19 mouse cellular contexts compared by ENCODE assay signal in the genomic region with DNA sequence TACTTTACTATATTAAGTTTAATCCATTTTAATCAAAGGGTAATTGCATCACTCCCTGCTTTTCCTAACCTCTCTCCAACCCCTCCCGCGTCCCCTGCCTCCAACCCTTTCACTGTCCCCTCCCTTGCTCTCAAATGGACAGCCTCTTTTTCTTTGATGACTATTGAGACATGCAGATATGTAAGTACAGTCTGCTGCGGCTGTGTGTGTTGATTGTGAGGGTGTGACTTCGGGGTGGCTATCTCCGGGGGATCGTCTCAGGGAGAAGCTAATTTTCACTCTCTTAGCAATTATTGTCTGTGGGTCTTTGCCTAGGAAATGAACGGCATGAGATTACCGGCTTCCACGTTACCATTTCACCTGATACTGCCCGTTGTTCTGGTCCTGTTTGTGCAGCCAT. TPM values are rescaled to one million over a fixed set of nuclear protein-coding genes. Genes with fewer than 3 reads are reported as not detected.
A peak's percentile ranks its signal among the peaks of the same experiment; 100 is the strongest.
DNase-seq lines count a peak whose midpoint lies in the region; ATAC-seq and TF ChIP-seq lines count a peak whose summit lies in the region.
"Had no signal": no experiment of that assay in that cellular context is flagged by ENCODE, and none has a peak within 500 bp of the region (broad histone marks: within the 10 kb centered on the region; RNA-seq: fewer than 3 reads in every experiment).

No protein-coding gene starts in this region.

- H3K27me3 ChIP-seq in forebrain, embryonic 16.5 days (replicated peaks; ENCODE audit: control insufficient read depth, insufficient read depth, low read length): no peaks in the 10 kb centered on the region
- no peaks in the 10 kb centered on the region for H3K27me3 ChIP-seq in forebrain, postnatal 0 days (ENCODE audit: insufficient read depth, low read length)
- H3K27me3 ChIP-seq in liver, embryonic 11.5 days (replicated peaks; ENCODE audit: control insufficient read depth, insufficient read depth, low read length): no peaks in the 10 kb centered on the region
- H3K27me3 ChIP-seq in liver, embryonic 14.5 days (ENCODE audit: control insufficient read depth, insufficient read depth, low read length): no peaks in the 10 kb centered on the region
- H3K27me3 ChIP-seq: heart, embryonic 15.5 days had no signal

- no peak for TF ChIP-seq EP300 in liver, embryonic 14.5 days (IDR thresholded peaks at IDR 0.05; ENCODE audit: low read depth)

- H3K9me3 ChIP-seq in forebrain, embryonic 16.5 days (ENCODE audit: control insufficient read depth, low read length): no peaks in the 10 kb centered on the region
- no peaks in the 10 kb centered on the region for H3K9me3 ChIP-seq in forebrain, postnatal 0 days (ENCODE audit: low read length)
- H3K9me3 ChIP-seq in liver, embryonic 11.5 days (ENCODE audit: control insufficient read depth, low read length): no peaks in the 10 kb centered on the region
- H3K9me3 ChIP-seq in liver, embryonic 14.5 days (ENCODE audit: control insufficient read depth, low read length): no peaks in the 10 kb centered on the region
- H3K9me3 ChIP-seq: embryonic facial prominence, embryonic 10.5 days; forebrain, embryonic 10.5 days; heart, embryonic 15.5 days; hindbrain, embryonic 10.5 days had no signal

- intact Hi-C loops in gastrocnemius, adult 2 months (cut with DNase I): loop anchor here (2.0 to 10.0 kb wide), 4 partner anchors 159 to 867 kb away; no protein-coding TSS in a partner anchor

- 82% methylated on average over 10 of the region's 10 CpGs for WGBS in forebrain, embryonic 16.5 days
- 75% methylated on average over 10 of the region's 10 CpGs for WGBS in forebrain, postnatal 0 days
- WGBS in liver, embryonic 11.5 days: 71% methylated on average over 10 of the region's 10 CpGs
- WGBS in liver, embryonic 14.5 days (ENCODE audit: insufficient replicate concordance): 63% methylated on average over 10 of the region's 10 CpGs

- H3K27ac ChIP-seq in forebrain, embryonic 16.5 days (ENCODE audit: low read length): no peak overlapping the region
- H3K27ac ChIP-seq in forebrain, postnatal 0 days (ENCODE audit: low read depth, low read length): no peak overlapping the region
- H3K27ac ChIP-seq in liver, embryonic 11.5 days (ENCODE audit: low read depth, low read length): no peak overlapping the region
- no peak overlapping the region for H3K27ac ChIP-seq in liver, embryonic 14.5 days
- no peak overlapping the region for H3K27ac ChIP-seq in gastrocnemius, adult 2 months
- H3K27ac ChIP-seq: embryonic facial prominence, embryonic 10.5 days; forebrain, embryonic 10.5 days; heart, adult 2 months; heart, embryonic 15.5 days; hindbrain, embryonic 10.5 days had no signal

- no peak overlapping the region for H3K4me2 ChIP-seq in forebrain, embryonic 16.5 days (ENCODE audit: low read length)
- no peak overlapping the region for H3K4me2 ChIP-seq in forebrain, postnatal 0 days (ENCODE audit: low read depth)
- no peak overlapping the region for H3K4me2 ChIP-seq in liver, embryonic 11.5 days
- H3K4me2 ChIP-seq in liver, embryonic 14.5 days (ENCODE audit: low read depth): no peak overlapping the region
- H3K4me2 ChIP-seq: heart, embryonic 11.5 days; heart, embryonic 15.5 days had no signal

- no peaks in the 10 kb centered on the region for H3K36me3 ChIP-seq in forebrain, embryonic 16.5 days (ENCODE audit: control insufficient read depth, insufficient read depth)
- no peaks in the 10 kb centered on the region for H3K36me3 ChIP-seq in forebrain, postnatal 0 days (ENCODE audit: insufficient read depth)
- H3K36me3 ChIP-seq in liver, embryonic 11.5 days (ENCODE audit: control insufficient read depth, insufficient read depth, low read length): no peaks in the 10 kb centered on the region
- no peaks in the 10 kb centered on the region for H3K36me3 ChIP-seq in liver, embryonic 14.5 days (replicated peaks; ENCODE audit: control insufficient read depth, insufficient read depth, low read depth)
- H3K36me3 ChIP-seq: embryonic facial prominence, embryonic 10.5 days; forebrain, embryonic 10.5 days; heart, embryonic 15.5 days; hindbrain, embryonic 10.5 days had no signal

- ATAC-seq in forebrain, embryonic 16.5 days: 0 out of 2 replicates have a peak, but pooled peaks have one; percentile 12
- ATAC-seq in forebrain, postnatal 0 days: no peak
- 0 out of 2 replicates have a peak, but pooled peaks have one; percentile 29 for ATAC-seq in liver, embryonic 11.5 days (replicated peaks; ENCODE audit: low FRiP score)
- ATAC-seq in liver, embryonic 14.5 days (ENCODE audit: insufficient read depth): peak; percentile 35; the same call in 1 of the 2 replicates

- DNase-seq in forebrain, postnatal 0 days: no peak
- DNase-seq in liver, embryonic 11.5 days (ENCODE audit: low spot score): no peak
- DNase-seq in liver: no peak
- peak; percentile 26 for DNase-seq in 416B (ENCODE audit: low read depth)
- no peak for DNase-seq in liver, embryonic 14.5 days (ENCODE audit: low read depth in 3 of 3, low spot score in 3 of 3)
- no peak for DNase-seq in gastrocnemius, adult 2 months
- DNase-seq: adrenal gland, adult 2 months; adrenal gland, postnatal 25 days; gastrocnemius, postnatal 14 days; heart, adult 2 months; heart, postnatal 14 days had no signal

- no peak for TF ChIP-seq CTCF in forebrain, postnatal 0 days (IDR thresholded peaks at IDR 0.05; ENCODE audit: low read depth)
- no peak for TF ChIP-seq CTCF in liver, embryonic 14.5 days (IDR thresholded peaks at IDR 0.05; ENCODE audit: low read depth)
- no peak for TF ChIP-seq CTCF in gastrocnemius, adult 2 months (IDR thresholded peaks at IDR 0.05)

- H3K4me1 ChIP-seq in forebrain, embryonic 16.5 days (replicated peaks; ENCODE audit: control insufficient read depth, insufficient read depth, low read length): no peaks in the 10 kb centered on the region
- no peaks in the 10 kb centered on the region for H3K4me1 ChIP-seq in forebrain, postnatal 0 days (ENCODE audit: insufficient read depth)
- no peaks in the 10 kb centered on the region for H3K4me1 ChIP-seq in liver, embryonic 11.5 days (replicated peaks; ENCODE audit: control insufficient read depth, insufficient read depth, low read length)
- H3K4me1 ChIP-seq in liver, embryonic 14.5 days (replicated peaks; ENCODE audit: control insufficient read depth in 2 of 2, insufficient read depth in 2 of 2, low read length in 1 of 2): peaks cover 0 to 2% of the 10 kb centered on the region in 2 experiments; a peak in 1 of 4 replicates
- H3K4me1 ChIP-seq: embryonic facial prominence, embryonic 10.5 days; forebrain, embryonic 10.5 days; hindbrain, embryonic 10.5 days had no signal

- no peak overlapping the region for H3K9ac ChIP-seq in forebrain, embryonic 16.5 days (replicated peaks; ENCODE audit: low read depth, low read length)
- H3K9ac ChIP-seq in forebrain, postnatal 0 days: no peak overlapping the region
- H3K9ac ChIP-seq in liver, embryonic 11.5 days (ENCODE audit: low read depth, low read length): no peak overlapping the region
- no peak overlapping the region for H3K9ac ChIP-seq in liver, embryonic 14.5 days (replicated peaks)
- H3K9ac ChIP-seq: heart, embryonic 15.5 days had no signal

- H3K4me3 ChIP-seq in forebrain, embryonic 16.5 days (replicated peaks; ENCODE audit: low read length): no peak overlapping the region
- no peak overlapping the region for H3K4me3 ChIP-seq in forebrain, postnatal 0 days (ENCODE audit: low read depth, low read length)
- H3K4me3 ChIP-seq in liver, embryonic 11.5 days (ENCODE audit: low read depth, low read length): no peak overlapping the region
- H3K4me3 ChIP-seq in liver, embryonic 14.5 days (ENCODE audit: insufficient read depth in 1 of 2, low read depth in 2 of 2, low read length in 2 of 2): no peak overlapping the region
- no peak overlapping the region for H3K4me3 ChIP-seq in gastrocnemius, adult 2 months
- H3K4me3 ChIP-seq: embryonic facial prominence, embryonic 10.5 days; erythroblast, embryonic 14.5 days; forebrain, embryonic 10.5 days; heart, adult 2 months; heart, embryonic 15.5 days; hindbrain, embryonic 10.5 days had no signal

RNA-seq across cellular contexts. Expression of a gene that starts 21.0 kb away (rescaled TPM):
- polyA plus RNA-seq in forebrain, embryonic 16.5 days (2015; fragmentation: Nextera tagmentation; extraction: Ambion mirVana): 0.07 TPM in 1 of 2 replicates, not detected in the other
- total RNA-seq in forebrain, postnatal 0 days (2014; rRNA removed): 0.08 TPM in 1 of 2 replicates, not detected in the other
- 0.03 and 0.11 TPM in 2 replicates for polyA plus RNA-seq in forebrain, postnatal 0 days (2015; fragmentation: Nextera tagmentation; extraction: Ambion mirVana)
- polyA plus RNA-seq in liver, embryonic 11.5 days (2014; fragmentation: Nextera tagmentation; extraction: Ambion mirVana): 2.2 TPM in 2 replicates
- polyA plus RNA-seq in liver, embryonic 14.5 days (2012; rRNA removed): 2.0 and 3.0 TPM in 2 replicates
- polyA plus RNA-seq in liver, embryonic 14.5 days (2014; fragmentation: Nextera tagmentation; extraction: Ambion mirVana): 4.1 and 4.9 TPM in 2 replicates
- under 1 TPM; 0.11 to 0.13 TPM for total RNA-seq in gastrocnemius, adult 2 months (2021)
- polyA plus RNA-seq: erythroblast, embryonic 14.5 days had no signal

RNA-seq across cellular contexts. Expression of a gene that starts 30.7 kb away (rescaled TPM):
- 4.1 and 6.9 TPM in 2 replicates for polyA plus RNA-seq in forebrain, embryonic 16.5 days (2015; fragmentation: Nextera tagmentation; extraction: Ambion mirVana)
- total RNA-seq in forebrain, postnatal 0 days (2014; rRNA removed): 4.4 and 6.9 TPM in 2 replicates
- polyA plus RNA-seq in forebrain, postnatal 0 days (2015; fragmentation: Nextera tagmentation; extraction: Ambion mirVana): 3.6 and 5.9 TPM in 2 replicates
- 39.0 and 39.6 TPM in 2 replicates for polyA plus RNA-seq in liver, embryonic 11.5 days (2014; fragmentation: Nextera tagmentation; extraction: Ambion mirVana)
- 27.6 and 40.4 TPM in 2 replicates for polyA plus RNA-seq in liver, embryonic 14.5 days (2012; rRNA removed)
- 65.5 and 73.5 TPM in 2 replicates for polyA plus RNA-seq in liver, embryonic 14.5 days (2014; fragmentation: Nextera tagmentation; extraction: Ambion mirVana)
- total RNA-seq in gastrocnemius, adult 2 months (2021): not detected
- polyA plus RNA-seq: C2C12; erythroblast, embryonic 14.5 days had no signal
